Mouse (Mus musculus) retina, postnatal 7 days (tissue): ENCODE results near the gene Polr3h.
"Not testable (repeated sequence)": the region's sequence is repeated elsewhere in the genome, so short reads cannot be mapped to it uniquely, and the experiment has no call there.

Experiments used
- DNase-seq: peaks from one replicate; pipeline ENCODE4 v3.0.0-alpha.2; 2012; ENCODE audit warnings: low read depth, low spot score

Gene Polr3h

DNA sequence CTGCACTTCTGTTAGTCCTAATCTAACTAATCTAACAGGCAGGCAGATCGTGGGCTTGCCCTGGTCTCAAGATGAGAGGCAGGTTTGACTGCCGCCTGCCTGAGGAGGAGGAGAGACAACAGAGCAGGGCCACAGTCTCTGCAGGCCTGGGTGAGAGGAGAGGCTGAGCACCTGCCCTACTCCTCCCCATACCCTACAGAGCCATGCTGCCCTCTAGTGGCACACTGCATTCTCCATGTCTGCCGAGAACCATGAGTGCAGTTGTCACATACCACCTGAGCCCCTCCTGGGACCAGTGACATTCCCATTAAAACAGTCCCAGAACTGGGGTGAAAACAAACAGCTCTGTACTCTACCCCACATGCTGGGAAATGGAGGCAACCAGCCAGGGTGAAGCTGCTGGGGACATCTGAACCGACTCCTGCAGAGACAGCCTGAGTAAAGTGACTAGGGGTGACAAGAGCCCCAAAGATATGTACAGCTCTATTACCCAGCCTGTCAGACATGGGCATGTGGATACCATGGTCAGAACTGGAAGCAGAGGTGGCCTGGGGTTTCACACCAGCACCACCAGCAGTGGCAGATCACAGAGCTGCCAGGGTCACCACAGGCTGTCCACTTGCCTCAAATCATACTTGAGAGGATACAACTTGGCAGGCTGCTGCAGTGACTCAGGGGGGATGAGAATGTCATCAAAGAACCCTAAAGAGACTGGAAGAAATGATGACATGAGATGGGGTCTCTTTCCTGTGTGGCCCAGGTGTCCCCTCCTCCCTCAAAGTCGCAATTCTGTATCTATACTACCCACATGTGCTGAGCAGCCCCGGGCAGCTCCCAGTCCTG, 8.2 kb downstream of the Polr3h start:
- peak; percentile 59 for DNase-seq

GRCm38 (mm10) chr15:81917201-81917600, 8.8 kb downstream of the Polr3h start:
- no peak for DNase-seq

- DNase-seq, result no peak
Observed at GRCm38 (mm10) chr15:81915663-81916062, 10.4 kb downstream of the Polr3h start.

GRCm38 (mm10) chr15:81914668-81915067, 11.4 kb downstream of the Polr3h start:
- DNase-seq, result no peak

DNA sequence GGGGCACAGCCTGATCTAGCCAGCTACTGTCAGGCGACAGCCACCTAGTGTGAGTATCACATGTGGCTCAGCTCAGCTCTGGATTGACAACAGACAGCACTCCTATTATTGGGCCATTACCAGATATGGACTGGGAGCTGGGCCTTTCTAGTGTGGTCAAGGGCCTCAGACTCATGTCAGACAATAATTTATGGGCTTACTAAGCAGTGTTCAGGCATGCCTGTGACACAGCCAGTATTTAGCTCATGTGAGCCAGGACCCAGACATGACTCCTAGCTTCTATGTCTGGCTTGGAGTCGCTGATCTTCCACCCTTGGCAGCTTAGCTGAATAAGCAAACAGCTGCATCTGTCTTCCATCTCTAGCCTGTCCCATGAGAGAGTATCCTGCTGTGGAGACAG, 13.5 kb downstream of the Polr3h start:
- DNase-seq, result no peak

DNA sequence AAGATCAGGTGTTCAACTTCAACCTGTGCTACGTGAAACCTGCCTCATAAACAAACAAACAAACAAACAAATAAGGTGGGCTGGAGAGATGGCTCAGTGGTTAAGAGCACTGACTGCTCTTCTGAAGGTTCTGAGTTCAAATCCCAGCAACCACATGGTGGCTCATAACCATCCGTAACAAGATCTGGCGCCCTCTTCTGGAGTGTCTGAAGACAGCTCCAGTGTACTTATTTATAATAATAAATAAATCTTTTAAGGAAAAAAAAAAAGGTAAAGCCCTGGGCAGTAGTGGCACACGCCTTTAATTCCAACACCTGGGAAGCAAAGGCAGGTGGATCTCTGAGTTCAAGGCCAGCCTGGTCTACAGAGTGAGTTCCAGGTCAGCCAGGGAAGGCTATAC, 17.3 kb downstream of the Polr3h start:
- DNase-seq, result not testable (repeated sequence)

DNA sequence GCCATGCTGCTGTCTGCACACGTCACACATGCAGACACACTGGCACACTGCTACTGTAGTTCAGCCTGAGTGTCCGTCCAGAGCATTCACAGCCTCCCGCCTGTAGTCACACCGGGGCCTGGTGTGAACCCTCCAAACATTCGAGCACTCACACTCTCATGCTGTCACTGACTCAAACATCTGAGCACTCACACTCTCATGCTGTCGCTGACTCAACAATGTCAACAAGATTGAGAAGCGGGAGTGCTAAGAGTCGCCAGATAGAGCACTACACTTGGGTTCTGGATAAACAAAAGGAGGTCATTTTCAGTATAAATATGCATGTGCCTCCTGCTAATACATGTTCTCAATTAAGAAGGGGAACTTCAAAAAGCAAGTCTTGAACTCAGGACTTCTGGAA, 18.1 kb downstream of the Polr3h start:
- no peak for DNase-seq

DNA sequence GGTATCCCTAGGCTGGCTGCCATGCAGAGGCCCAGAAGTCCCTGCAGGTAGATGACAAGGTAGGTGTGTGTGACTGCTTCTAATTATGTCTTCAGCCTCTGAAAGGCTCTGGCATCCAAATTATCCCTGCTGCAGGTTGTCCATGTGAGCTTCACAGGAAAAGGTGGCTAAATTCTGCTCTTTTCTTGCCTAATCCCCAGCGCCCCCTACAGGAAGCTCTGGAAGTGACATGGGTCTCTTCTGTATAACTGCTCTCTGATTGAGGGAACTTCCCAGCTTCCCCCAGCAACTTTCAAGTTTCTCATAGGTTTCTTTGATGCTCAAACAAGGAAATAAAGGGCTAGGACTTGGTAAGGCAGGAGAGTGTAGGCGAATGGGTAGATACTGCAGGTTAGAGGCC, 21.1 kb downstream of the Polr3h start:
- peak; percentile 67 for DNase-seq

- DNase-seq, result no peak
Observed at GRCm38 (mm10) chr15:81898751-81899150, 27.3 kb downstream of the Polr3h start.

- no peak for DNase-seq
Observed at GRCm38 (mm10) chr15:81897607-81898285, 28.3 kb downstream of the Polr3h start.

- no peak for DNase-seq
Observed at GRCm38 (mm10) chr15:81896407-81896806, 29.6 kb downstream of the Polr3h start.

DNA sequence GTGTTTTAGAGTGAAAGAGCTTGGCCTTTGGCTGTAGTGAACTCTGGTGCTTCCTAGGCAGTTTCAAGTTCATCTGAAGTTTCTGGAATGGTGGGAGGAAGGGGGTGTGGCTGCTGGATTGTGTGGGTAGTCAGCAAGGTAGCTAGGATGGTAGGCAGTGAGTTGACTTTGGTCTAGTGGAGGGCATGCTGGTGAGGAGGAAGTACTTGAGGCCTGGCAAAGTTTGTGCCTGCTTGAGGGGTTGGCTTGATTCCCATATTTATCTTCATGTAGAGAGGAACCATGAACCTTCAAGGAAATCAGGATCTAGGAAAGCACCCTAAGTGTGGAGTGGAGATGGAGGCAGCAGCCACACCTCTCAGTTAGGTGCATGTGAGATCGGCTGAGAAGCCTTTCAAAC, 32.0 kb downstream of the Polr3h start:
- no peak for DNase-seq

- no peak for DNase-seq
Observed at GRCm38 (mm10) chr15:81891822-81892580, 34.0 kb downstream of the Polr3h start.

DNA sequence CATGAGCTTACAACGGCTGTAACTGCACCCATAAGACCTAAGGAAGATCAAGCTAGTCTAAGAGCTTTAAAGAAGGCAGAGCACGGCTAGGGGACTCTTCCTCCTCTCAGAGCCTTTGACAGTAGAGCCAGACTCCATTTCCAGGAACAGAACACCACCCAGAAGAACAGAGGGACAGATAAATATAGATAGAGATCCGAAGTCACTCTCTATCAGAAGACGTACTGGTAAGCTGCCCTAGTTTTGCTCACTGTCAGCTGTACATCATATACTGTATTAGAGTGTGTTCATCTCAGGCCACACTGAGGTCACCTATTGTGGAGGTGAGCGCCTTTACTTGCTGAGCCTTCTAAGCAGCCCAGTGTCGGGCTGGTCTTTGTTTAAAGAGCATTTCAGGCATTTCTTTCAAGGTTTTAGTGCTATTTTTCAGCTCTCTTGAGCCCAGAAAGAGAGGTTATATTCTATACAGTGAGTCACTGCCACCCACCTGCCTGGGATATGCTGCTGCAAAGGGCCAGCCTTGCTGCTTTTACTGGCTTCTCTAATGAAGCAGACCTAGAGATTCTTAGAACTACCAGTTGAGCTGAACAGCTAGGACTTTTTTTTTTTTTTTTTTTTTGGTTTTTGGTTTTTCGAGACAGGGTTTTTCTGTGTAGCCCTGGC, 34.8 kb downstream of the Polr3h start:
- DNase-seq, result no peak

- DNase-seq, result no peak
Observed at GRCm38 (mm10) chr15:81889175-81889574, 36.9 kb downstream of the Polr3h start.

- no peak for DNase-seq
Observed at GRCm38 (mm10) chr15:81886795-81887550, 39.1 kb downstream of the Polr3h start.

- DNase-seq, result no peak
Observed at GRCm38 (mm10) chr15:81885418-81885934, 40.6 kb downstream of the Polr3h start.

DNA sequence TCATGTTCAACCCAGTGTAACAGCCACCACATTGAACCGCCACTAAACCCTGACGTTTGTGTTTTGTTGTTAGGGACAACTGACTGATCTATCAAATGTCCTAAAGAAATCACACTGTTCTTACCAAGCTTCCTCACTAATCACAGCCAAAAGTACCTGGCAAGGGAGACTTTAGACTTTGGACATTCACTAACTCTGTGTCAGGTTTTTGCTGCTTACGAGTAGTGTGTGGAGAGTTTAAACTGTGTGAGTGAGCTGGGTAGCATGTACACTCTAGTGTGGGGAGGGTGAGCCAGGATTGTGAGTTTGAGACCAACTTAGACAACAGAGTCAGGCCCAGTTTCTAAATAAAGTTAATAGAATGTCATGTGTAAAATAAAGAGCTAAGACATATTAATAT, 43.7 kb downstream of the Polr3h start:
- no peak for DNase-seq

- DNase-seq, result peak; percentile 63
Observed at GRCm38 (mm10) chr15:81879531-81880401, 46.3 kb downstream of the Polr3h start.
